Mouse (Mus musculus): ENCODE results near the gene Prn. TPM values are rescaled to one million over a fixed set of nuclear protein-coding genes. Genes with fewer than 3 reads are reported as not detected.

Prn gene
- polyA plus RNA-seq, 1 experiment from 2014 or later, result not detected

- no peaks in the 10 kb centered on the region for H3K36me3 ChIP-seq
- 33% methylated on average over 1 of the region's 1 CpGs for WGBS
- DNase-seq (ENCODE audit: low spot score), result no peak
Measured at GRCm38 (mm10) chr2:131944370-131944769, 34.6 kb downstream of the Prn start.

GRCm38 (mm10) chr2:131945225-131945624, 35.5 kb downstream of the Prn start:
- no peaks in the 10 kb centered on the region for H3K9me3 ChIP-seq (replicated peaks)
- H3K27me3 ChIP-seq (ENCODE audit: low read depth, poor library complexity, severe bottlenecking), result peaks cover 2% of the 10 kb centered on the region; the same call in 1 of the 2 replicates
- H3K4me3 ChIP-seq, result no peak overlapping the region
- no peak for DNase-seq (ENCODE audit: low spot score)
- no peak overlapping the region for H3K27ac ChIP-seq (replicated peaks)
- H3K4me1 ChIP-seq, result peaks cover 4% of the 10 kb centered on the region; the same call in 1 of the 2 replicates
- WGBS, result 92% methylated on average over 8 of the region's 8 CpGs
- H3K36me3 ChIP-seq, result no peaks in the 10 kb centered on the region

More at GRCm38 (mm10) chr2:131944370-131944769, 34.6 kb downstream of the Prn start:
- no peaks in the 10 kb centered on the region for H3K27me3 ChIP-seq (ENCODE audit: low read depth, poor library complexity, severe bottlenecking)
- H3K9me3 ChIP-seq (replicated peaks), result no peaks in the 10 kb centered on the region
- H3K4me3 ChIP-seq, result no peak overlapping the region
- no peak overlapping the region for H3K27ac ChIP-seq (replicated peaks)
- H3K4me1 ChIP-seq, result 0 out of 2 replicates have a peak, but pooled peaks cover 4% of the 10 kb centered on the region

GRCm38 (mm10) chr2:131945765-131946164, 36.0 kb downstream of the Prn start:
- no peak overlapping the region for H3K4me3 ChIP-seq
- H3K9me3 ChIP-seq (replicated peaks), result no peaks in the 10 kb centered on the region
- no peak for DNase-seq (ENCODE audit: low spot score)
- peaks cover 8% of the 10 kb centered on the region for H3K27me3 ChIP-seq (ENCODE audit: low read depth, poor library complexity, severe bottlenecking)
- no peak overlapping the region for H3K27ac ChIP-seq (replicated peaks)
- H3K36me3 ChIP-seq, result no peaks in the 10 kb centered on the region
- WGBS, result 90% methylated on average over 6 of the region's 6 CpGs
- peaks cover 10% of the 10 kb centered on the region; the same call in 1 of the 2 replicates for H3K4me1 ChIP-seq

GRCm38 (mm10) chr2:131946351-131946750, 36.6 kb downstream of the Prn start:
- 90% methylated on average over 16 of the region's 16 CpGs for WGBS
- no peak for DNase-seq (ENCODE audit: low spot score)
- peaks cover 12% of the 10 kb centered on the region for H3K27me3 ChIP-seq (ENCODE audit: low read depth, poor library complexity, severe bottlenecking)

GRCm38 (mm10) chr2:131948156-131948555, 38.4 kb downstream of the Prn start:
- 80% methylated on average over 3 of the region's 3 CpGs for WGBS
- DNase-seq (ENCODE audit: low spot score), result no peak
- H3K9me3 ChIP-seq (replicated peaks), result no peaks in the 10 kb centered on the region
- peaks cover 16% of the 10 kb centered on the region for H3K4me1 ChIP-seq
- H3K27me3 ChIP-seq (ENCODE audit: low read depth, poor library complexity, severe bottlenecking), result peaks cover 30% of the 10 kb centered on the region
- H3K4me3 ChIP-seq, result no peak overlapping the region
- no peaks in the 10 kb centered on the region for H3K36me3 ChIP-seq
- H3K27ac ChIP-seq (replicated peaks), result no peak overlapping the region

More at GRCm38 (mm10) chr2:131946351-131946750, 36.6 kb downstream of the Prn start:
- Histone ChIP-seq H3K36me3 (no peaks in the 10 kb centered on the region), H3K4me3 (no peak overlapping the region), H3K27ac (replicated peaks) (no peak overlapping the region), H3K4me1 (peaks cover 11% of the 10 kb centered on the region; the same call in 1 of the 2 replicates), H3K9me3 (replicated peaks) (no peaks in the 10 kb centered on the region)

GRCm38 (mm10) chr2:131948916-131949639, 39.3 kb downstream of the Prn start:
- Histone ChIP-seq H3K4me3 (no peak overlapping the region), H3K27ac (replicated peaks) (no peak overlapping the region), H3K4me1 (peaks cover 22% of the 10 kb centered on the region), H3K36me3 (no peaks in the 10 kb centered on the region), H3K27me3 (ENCODE audit: low read depth, poor library complexity, severe bottlenecking) (peaks cover 39% of the 10 kb centered on the region), H3K9me3 (replicated peaks) (no peaks in the 10 kb centered on the region)
- 83% methylated on average over 11 of the region's 11 CpGs for WGBS
- no peak for DNase-seq (ENCODE audit: low spot score)

GRCm38 (mm10) chr2:131949767-131950597, 40.2 kb downstream of the Prn start:
- H3K36me3 ChIP-seq, result no peaks in the 10 kb centered on the region
- H3K27me3 ChIP-seq (ENCODE audit: low read depth, poor library complexity, severe bottlenecking), result peaks cover 48% of the 10 kb centered on the region
- DNase-seq (ENCODE audit: low spot score), result peak; percentile 29
- no peaks in the 10 kb centered on the region for H3K9me3 ChIP-seq (replicated peaks)
- H3K27ac ChIP-seq (replicated peaks), result no peak overlapping the region; the same call in 1 of the 2 replicates
- peaks cover 25% of the 10 kb centered on the region for H3K4me1 ChIP-seq
- 50% methylated on average over 9 of the region's 9 CpGs for WGBS
- H3K4me3 ChIP-seq, result no peak overlapping the region

- no peaks in the 10 kb centered on the region for H3K9me3 ChIP-seq (replicated peaks)
- H3K4me3 ChIP-seq, result no peak within 1 kb of the TSS
- no peak within 1 kb of the TSS; the same call in 1 of the 2 replicates for H3K27ac ChIP-seq (replicated peaks)
- no peaks in the 10 kb centered on the region for H3K36me3 ChIP-seq
- no peak for DNase-seq (ENCODE audit: low spot score)
- H3K27me3 ChIP-seq (ENCODE audit: low read depth, poor library complexity, severe bottlenecking), result peaks cover 52% of the 10 kb centered on the region
- 13% methylated on average over 11 of the region's 11 CpGs for whole genome bisulfite sequencing
- H3K4me1 ChIP-seq, result peaks cover 31% of the 10 kb centered on the region
Measured at GRCm38 (mm10) chr2:131950598-131951095, 40.9 kb downstream of the Prn start, which contains the start of gene Prnd. Gene Prnd (plus strand): TSS chr2:131950861.

GRCm38 (mm10) chr2:131952456-131952855, 42.7 kb downstream of the Prn start:
- Histone ChIP-seq H3K36me3 (no peaks in the 10 kb centered on the region), H3K4me3 (no peak overlapping the region), H3K27me3 (ENCODE audit: low read depth, poor library complexity, severe bottlenecking) (peaks cover 64% of the 10 kb centered on the region), H3K4me1 (peaks cover 31% of the 10 kb centered on the region), H3K27ac (replicated peaks) (no peak overlapping the region), H3K9me3 (replicated peaks) (no peaks in the 10 kb centered on the region)
- 62% methylated on average over 2 of the region's 2 CpGs for WGBS
- DNase-seq (ENCODE audit: low spot score), result no peak

- WGBS, result 18% methylated on average over 29 of the region's 29 CpGs
- Histone ChIP-seq H3K9me3 (replicated peaks) (no peaks in the 10 kb centered on the region), H3K4me1 (peaks cover 30% of the 10 kb centered on the region), H3K27ac (replicated peaks) (no peak overlapping the region), H3K27me3 (ENCODE audit: low read depth, poor library complexity, severe bottlenecking) (peaks cover 64% of the 10 kb centered on the region), H3K4me3 (peak overlapping the region; percentile 31), H3K36me3 (no peaks in the 10 kb centered on the region)
- DNase-seq (ENCODE audit: low spot score), result peak; percentile 39
Measured at GRCm38 (mm10) chr2:131952961-131953538, 43.3 kb downstream of the Prn start.

- no peak overlapping the region for H3K27ac ChIP-seq (replicated peaks)
- DNase-seq (ENCODE audit: low spot score), result no peak
- peaks cover 27% of the 10 kb centered on the region for H3K4me1 ChIP-seq
- H3K36me3 ChIP-seq, result no peaks in the 10 kb centered on the region
- WGBS, result 91% methylated on average over 4 of the region's 4 CpGs
- no peaks in the 10 kb centered on the region for H3K9me3 ChIP-seq (replicated peaks)
- peaks cover 64% of the 10 kb centered on the region for H3K27me3 ChIP-seq (ENCODE audit: low read depth, poor library complexity, severe bottlenecking)
- H3K4me3 ChIP-seq, result no peak overlapping the region
Measured at GRCm38 (mm10) chr2:131953711-131954110, 44.0 kb downstream of the Prn start.

GRCm38 (mm10) chr2:131954835-131955234, 45.1 kb downstream of the Prn start:
- 63% methylated on average over 9 of the region's 9 CpGs for WGBS
- peaks cover 64% of the 10 kb centered on the region for H3K27me3 ChIP-seq (ENCODE audit: low read depth, poor library complexity, severe bottlenecking)
- H3K4me1 ChIP-seq, result peaks cover 27% of the 10 kb centered on the region
- H3K9me3 ChIP-seq (replicated peaks), result no peaks in the 10 kb centered on the region
- H3K36me3 ChIP-seq, result no peaks in the 10 kb centered on the region
- DNase-seq (ENCODE audit: low spot score), result no peak
- peak overlapping the region; percentile 46 for H3K4me3 ChIP-seq
- H3K27ac ChIP-seq (replicated peaks), result no peak overlapping the region

All from midbrain, embryonic 10.5 days (tissue).